Mouse (Mus musculus): Measurements from ENCODE around the gene Arhgap40. TPM values are rescaled to one million over a fixed set of nuclear protein-coding genes. Genes with fewer than 3 reads are reported as not detected.

The Arhgap40 gene
- total and polyA plus RNA-seq, 3 experiments: not detected

DNA sequence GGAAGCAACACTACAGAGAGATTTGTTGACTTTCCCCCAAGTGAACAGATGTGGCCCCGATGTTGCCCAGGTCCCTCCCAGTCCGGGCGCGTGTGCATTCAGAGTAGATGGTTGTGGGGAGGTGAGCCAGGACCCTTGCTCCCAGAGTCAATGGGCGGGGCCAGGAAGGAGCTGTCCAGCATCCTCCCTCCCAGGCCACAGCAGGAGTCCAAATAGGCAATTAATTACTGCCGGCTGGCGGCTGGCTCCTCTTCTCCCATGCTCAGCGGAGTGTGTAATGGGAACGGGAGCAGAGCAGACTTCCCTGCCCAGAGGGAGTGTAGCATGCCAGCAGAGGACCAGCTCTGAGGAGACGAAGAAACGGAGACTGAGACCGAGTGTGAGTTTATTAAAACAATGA, 82.5 kb downstream of the Arhgap40 start:
- H3K4me3 ChIP-seq (replicated peaks in 1 of 3; ENCODE audit: low read depth in 2 of 3, low read length in 2 of 3, poor library complexity in 1 of 3): no peak overlapping the region
- peaks cover 89% of the 10 kb centered on the region for H3K27me3 ChIP-seq (replicated peaks)
- no peak for TF ChIP-seq RAD21 (IDR thresholded peaks at IDR 0.05; ENCODE audit: low read depth, low read length)
- no peak for TF ChIP-seq GABPA (IDR thresholded peaks at IDR 0.05; ENCODE audit: insufficient replicate concordance, low read depth, low read length)
- TF ChIP-seq MAFK (IDR thresholded peaks at IDR 0.05; ENCODE audit: insufficient replicate concordance, low read length): no peak
- no peak for TF ChIP-seq USF2 (conservative IDR thresholded peaks at IDR 0.05; ENCODE audit: low read depth, low read length)
- no peak for TF ChIP-seq TCF12 (IDR thresholded peaks at IDR 0.05; ENCODE audit: low read depth, low read length)
- in situ Hi-C loops (cut with MboI; ENCODE audit: low pct_ligation_motif_present, low pct_unique_long_range_greater_than_20kb, low sequenced_read_pairs): no loop called here
- DNase-seq (ENCODE audit: extremely low read depth): no peak
- dilution Hi-C loops (cut with MboI; ENCODE audit: extremely low pct_ligation_motif_present, extremely low pct_unique_long_range_greater_than_20kb, low sequenced_read_pairs): no loop called here
- H3K79me2 ChIP-seq (replicated peaks; ENCODE audit: control insufficient read depth, extremely low read depth, insufficient read depth, poor library complexity, severe bottlenecking): no peaks in the 10 kb centered on the region
- H3K4me2 ChIP-seq (ENCODE audit: insufficient read depth, low read depth, poor library complexity, severe bottlenecking): no peak overlapping the region
- H3K9ac ChIP-seq (ENCODE audit: insufficient read depth, low read depth): no peak overlapping the region
- H3K36me3 ChIP-seq (replicated peaks in 1 of 2; ENCODE audit: control insufficient read depth in 1 of 2, insufficient read depth in 1 of 2, low read length in 1 of 2): no peaks in the 10 kb centered on the region
- no peaks in the 10 kb centered on the region for H3K4me1 ChIP-seq (ENCODE audit: control insufficient read depth in 1 of 2, insufficient read depth in 2 of 2)
- no peaks in the 10 kb centered on the region for H3K9me3 ChIP-seq (replicated peaks; ENCODE audit: low read length)
- H3K27ac ChIP-seq (ENCODE audit: insufficient read depth, low read depth): no peak overlapping the region

DNA sequence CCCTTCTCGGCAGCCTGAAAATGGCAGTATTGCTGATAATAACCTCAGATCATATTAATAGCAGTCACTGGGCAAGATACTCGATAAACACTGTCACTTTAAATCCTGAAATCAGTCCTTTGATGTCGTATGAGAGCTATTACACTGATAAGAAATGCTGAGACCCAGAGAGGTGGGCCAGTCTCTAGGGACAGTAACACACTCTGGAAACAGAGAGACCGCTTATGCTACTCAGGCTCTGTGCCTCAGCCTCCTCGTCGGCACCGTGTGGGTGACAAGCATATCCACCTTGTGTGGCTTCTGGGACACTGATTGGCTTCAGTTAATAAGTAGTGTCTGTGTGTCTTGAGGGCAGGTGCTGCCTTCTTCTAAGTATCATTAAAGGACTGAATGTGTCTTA, 83.0 kb downstream of the Arhgap40 start:
- no peak overlapping the region for H3K4me2 ChIP-seq (ENCODE audit: insufficient read depth, low read depth, poor library complexity, severe bottlenecking)
- H3K27me3 ChIP-seq (replicated peaks): peaks cover 88% of the 10 kb centered on the region
- H3K27ac ChIP-seq (ENCODE audit: insufficient read depth, low read depth): no peak overlapping the region
- H3K9me3 ChIP-seq (replicated peaks; ENCODE audit: low read length): no peaks in the 10 kb centered on the region
- no peak overlapping the region for H3K9ac ChIP-seq (ENCODE audit: insufficient read depth, low read depth)
- in situ Hi-C loops (cut with MboI; ENCODE audit: low pct_ligation_motif_present, low pct_unique_long_range_greater_than_20kb, low sequenced_read_pairs) (no loop called here), dilution Hi-C loops (cut with MboI; ENCODE audit: extremely low pct_ligation_motif_present, extremely low pct_unique_long_range_greater_than_20kb, low sequenced_read_pairs) (no loop called here)
- H3K4me1 ChIP-seq (ENCODE audit: control insufficient read depth in 1 of 2, insufficient read depth in 2 of 2): no peaks in the 10 kb centered on the region
- H3K36me3 ChIP-seq (replicated peaks in 1 of 2; ENCODE audit: control insufficient read depth in 1 of 2, insufficient read depth in 1 of 2, low read length in 1 of 2): no peaks in the 10 kb centered on the region
- DNase-seq (ENCODE audit: extremely low read depth): no peak
- TF ChIP-seq ZNF384 (IDR thresholded peaks at IDR 0.05; ENCODE audit: low read depth, low read length) (no peak), CTCF (conservative IDR thresholded peaks at IDR 0.05 in 1 of 2, IDR thresholded peaks at IDR 0.05 in 1 of 2; ENCODE audit: low read depth in 2 of 2, low read length in 2 of 2) (no peak), CHD2 (IDR thresholded peaks at IDR 0.05; ENCODE audit: low read length) (no peak), RCOR1 (conservative IDR thresholded peaks at IDR 0.05; ENCODE audit: low read depth, low read length) (no peak), MAX (IDR thresholded peaks at IDR 0.05; ENCODE audit: low read length) (no peak), JUND (conservative IDR thresholded peaks at IDR 0.05; ENCODE audit: low read depth, low read length) (no peak), KAT2A (IDR thresholded peaks at IDR 0.05; ENCODE audit: insufficient replicate concordance, low read length) (no peak), MEF2A (IDR thresholded peaks at IDR 0.05; ENCODE audit: borderline replicate concordance, low read depth, low read length) (no peak), HCFC1 (IDR thresholded peaks at IDR 0.05; ENCODE audit: low read depth, low read length) (no peak), POLR2A (IDR thresholded peaks at IDR 0.05; ENCODE audit: low read depth, low read length) (no peak), USF2 (conservative IDR thresholded peaks at IDR 0.05; ENCODE audit: low read depth, low read length) (no peak), MAFK (IDR thresholded peaks at IDR 0.05; ENCODE audit: insufficient replicate concordance, low read length) (no peak)
- H3K4me3 ChIP-seq (replicated peaks in 1 of 3; ENCODE audit: low read depth in 2 of 3, low read length in 2 of 3, poor library complexity in 1 of 3): no peak overlapping the region
- H3K79me2 ChIP-seq (replicated peaks; ENCODE audit: control insufficient read depth, extremely low read depth, insufficient read depth, poor library complexity, severe bottlenecking): no peaks in the 10 kb centered on the region

DNA sequence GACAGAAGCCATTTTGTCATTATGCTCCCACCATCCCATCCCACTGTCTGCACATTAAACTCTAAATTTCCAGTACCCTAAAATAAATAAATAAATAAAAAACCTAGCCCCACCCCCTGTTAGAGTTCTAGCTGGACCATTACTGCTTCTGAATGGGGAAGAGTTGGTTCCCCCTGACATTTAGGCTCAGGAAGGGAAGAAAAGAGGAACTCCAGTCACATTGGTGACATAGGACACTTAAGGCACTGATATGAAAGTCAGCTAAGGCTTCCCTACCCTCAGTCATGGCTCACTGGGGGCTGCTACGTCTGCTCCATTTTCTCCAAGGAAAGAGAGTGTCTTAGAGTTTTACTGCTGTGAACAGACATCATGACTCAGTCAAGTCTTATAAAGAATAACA, 84.2 kb downstream of the Arhgap40 start:
- Histone ChIP-seq H3K4me3 (replicated peaks in 1 of 3; ENCODE audit: low read depth in 2 of 3, low read length in 2 of 3, poor library complexity in 1 of 3) (no peak overlapping the region), H3K4me2 (ENCODE audit: insufficient read depth, low read depth, poor library complexity, severe bottlenecking) (no peak overlapping the region), H3K79me2 (replicated peaks; ENCODE audit: control insufficient read depth, extremely low read depth, insufficient read depth, poor library complexity, severe bottlenecking) (no peaks in the 10 kb centered on the region), H3K4me1 (ENCODE audit: control insufficient read depth in 1 of 2, insufficient read depth in 2 of 2) (no peaks in the 10 kb centered on the region), H3K27ac (ENCODE audit: insufficient read depth, low read depth) (no peak overlapping the region), H3K27me3 (replicated peaks) (peaks cover 87% of the 10 kb centered on the region), H3K36me3 (replicated peaks in 1 of 2; ENCODE audit: control insufficient read depth in 1 of 2, insufficient read depth in 1 of 2, low read length in 1 of 2) (no peaks in the 10 kb centered on the region), H3K9ac (ENCODE audit: insufficient read depth, low read depth) (no peak overlapping the region), H3K9me3 (replicated peaks; ENCODE audit: low read length) (no peaks in the 10 kb centered on the region)
- dilution Hi-C loops (cut with MboI; ENCODE audit: extremely low pct_ligation_motif_present, extremely low pct_unique_long_range_greater_than_20kb, low sequenced_read_pairs): no loop called here
- TF ChIP-seq ELF1 (IDR thresholded peaks at IDR 0.05; ENCODE audit: low read depth, low read length) (no peak), PAX5 (IDR thresholded peaks at IDR 0.05; ENCODE audit: low read length) (no peak), GABPA (IDR thresholded peaks at IDR 0.05; ENCODE audit: insufficient replicate concordance, low read depth, low read length) (no peak), POLR2A (IDR thresholded peaks at IDR 0.05; ENCODE audit: low read depth, low read length) (no peak), SMC3 (IDR thresholded peaks at IDR 0.05; ENCODE audit: low read depth, low read length) (no peak)
- DNase-seq (ENCODE audit: extremely low read depth): no peak
- in situ Hi-C loops (cut with MboI; ENCODE audit: low pct_ligation_motif_present, low pct_unique_long_range_greater_than_20kb, low sequenced_read_pairs): no loop called here

Measured in CH12.LX (cell line).